Mouse (Mus musculus): Measurements from ENCODE around the gene Ctdspl. TPM values are rescaled to one million over a fixed set of nuclear protein-coding genes. Genes with fewer than 3 reads are reported as not detected.

Ctdspl gene
- polyA plus RNA-seq, 2 experiments from 2014 or later = 1.0 to 1.2 TPM

DNA sequence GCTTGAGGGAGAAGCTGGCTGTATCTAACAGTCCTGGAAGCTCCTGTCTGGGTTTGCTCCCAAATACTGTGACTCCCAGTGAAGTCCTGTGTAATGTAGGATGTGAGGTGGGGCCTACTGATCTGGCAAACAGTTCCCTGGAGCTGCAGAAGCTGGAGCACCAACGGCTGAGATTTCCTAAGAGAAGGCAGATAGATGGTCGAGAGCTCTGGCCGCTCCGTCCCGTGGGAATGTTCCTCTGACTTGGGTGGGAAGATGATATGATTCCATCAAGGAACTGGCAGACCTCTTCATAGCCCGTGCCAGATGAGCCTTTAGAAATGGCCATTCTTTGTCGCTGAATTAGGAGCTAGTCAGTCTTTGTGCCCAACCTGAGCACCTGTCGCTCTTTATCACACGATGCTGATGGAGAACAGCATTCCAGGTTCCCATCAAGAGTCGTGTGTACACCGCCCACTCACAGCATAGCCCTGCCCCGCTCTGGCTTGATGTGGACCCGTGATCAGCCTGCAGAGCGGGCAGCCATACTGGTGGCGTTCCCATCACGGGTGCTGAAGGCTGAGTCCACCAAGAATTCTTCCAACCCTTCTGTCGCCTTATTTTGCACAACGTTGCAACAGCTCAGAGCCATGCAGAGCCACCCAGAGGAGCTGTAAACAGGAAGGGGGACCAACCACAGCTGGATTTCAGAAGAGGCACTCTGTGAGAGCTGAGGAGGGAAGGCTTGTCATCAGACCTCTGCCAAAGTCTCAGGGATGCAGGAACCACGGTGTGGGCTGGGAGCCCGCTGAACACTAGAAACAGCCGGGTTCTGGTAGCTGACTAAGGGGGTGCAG, 65.7 kb downstream of the Ctdspl start:
- no peak for ATAC-seq

DNA sequence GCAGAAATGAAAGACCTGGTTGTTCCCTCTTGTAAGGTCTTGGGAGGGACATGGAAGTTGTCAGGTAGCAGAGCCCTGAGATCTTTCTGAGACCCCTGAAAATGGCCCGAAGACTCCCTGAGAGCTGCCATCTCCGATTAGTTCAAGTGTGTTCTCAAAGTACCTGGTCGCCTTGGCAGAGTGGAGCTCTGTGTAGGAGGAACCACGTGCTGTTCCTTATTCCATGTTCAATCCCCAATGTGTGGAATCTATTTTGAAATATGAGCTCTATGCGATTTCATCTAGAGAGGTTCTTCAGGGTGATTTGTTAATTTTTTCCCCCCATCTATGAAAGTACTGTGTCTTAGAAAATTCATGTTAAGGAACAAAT, 66.3 kb downstream of the Ctdspl start:
- no peak for ATAC-seq

GRCm38 (mm10) chr9:118994524-118995227, 68.4 kb downstream of the Ctdspl start:
- no peak for ATAC-seq

- ATAC-seq = no peak
Measured at GRCm38 (mm10) chr9:118995539-118995938, 69.3 kb downstream of the Ctdspl start.

DNA sequence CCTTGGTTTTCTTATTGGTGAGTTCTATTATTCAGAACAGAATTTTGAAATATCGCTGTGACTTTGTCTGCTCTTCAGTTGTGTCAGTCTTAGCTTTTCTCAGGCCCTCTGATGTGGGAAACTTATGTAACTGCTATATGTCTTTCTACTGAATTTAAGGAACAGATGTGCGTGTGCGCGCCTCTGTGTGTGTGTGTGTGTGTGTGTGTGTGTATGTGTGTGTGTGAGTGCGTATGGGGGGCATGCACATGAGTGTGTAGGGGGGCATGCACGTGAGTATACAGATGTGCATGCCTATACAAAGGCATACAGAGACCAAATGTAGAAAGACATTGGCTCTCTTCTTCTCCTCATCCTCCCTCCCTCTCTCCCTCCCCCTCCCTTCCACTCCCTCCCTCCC, 71.0 kb downstream of the Ctdspl start:
- no peak for ATAC-seq

- no peak for ATAC-seq
Measured at GRCm38 (mm10) chr9:119000196-119000595, 73.9 kb downstream of the Ctdspl start.

DNA sequence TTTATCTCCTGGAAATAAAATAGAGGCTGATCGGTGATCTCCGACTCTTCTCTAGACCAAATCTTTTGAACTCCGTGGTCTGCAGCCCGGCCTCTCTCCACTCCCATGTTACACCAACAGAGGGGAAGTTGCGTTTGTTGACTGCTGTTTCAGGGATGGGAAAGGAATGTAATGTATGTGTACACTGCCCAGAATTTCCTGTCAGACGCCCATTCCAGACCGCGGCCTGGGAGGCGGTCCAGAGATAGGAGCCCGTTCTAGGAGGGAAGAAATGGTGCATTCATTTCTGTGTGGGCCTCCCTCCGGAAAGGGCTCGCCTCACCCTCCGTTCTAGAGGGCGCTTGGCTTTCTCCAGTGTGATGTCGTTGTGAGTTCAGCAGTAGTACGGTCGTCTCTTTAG, 76.0 kb downstream of the Ctdspl start:
- no peak for ATAC-seq

DNA sequence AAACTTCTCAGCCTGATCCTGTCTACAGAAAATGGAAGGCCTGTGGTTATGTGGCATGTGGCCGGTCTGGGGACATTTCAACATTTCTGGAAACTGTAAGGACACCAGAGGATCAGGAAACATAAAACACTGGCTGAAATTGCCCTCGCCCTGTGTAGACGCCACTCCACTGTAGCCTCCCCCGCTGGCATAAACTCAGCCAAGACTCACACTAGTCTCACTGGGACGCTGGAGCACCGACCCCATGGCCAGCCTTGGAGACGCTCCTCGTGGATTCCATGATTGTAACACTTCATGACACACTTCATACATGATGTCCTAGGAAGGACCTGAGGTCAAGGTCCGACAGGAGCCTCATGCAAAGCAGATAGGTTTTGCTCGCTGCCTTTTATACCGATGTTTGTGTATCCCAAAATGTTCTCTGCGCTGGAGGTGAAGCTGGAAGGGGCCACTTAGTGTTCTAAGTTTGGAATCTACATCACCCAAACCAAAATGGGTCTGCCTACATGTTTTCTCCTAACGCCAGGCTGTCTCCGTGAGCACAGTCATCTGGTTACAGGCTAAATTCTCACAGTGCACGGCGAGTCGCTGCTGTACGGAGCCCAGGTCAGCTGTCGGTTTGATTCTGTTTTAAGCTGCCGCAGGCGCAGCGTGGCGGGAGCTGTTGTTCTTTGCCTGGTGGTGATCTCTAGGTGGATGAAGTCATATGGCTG, 77.9 kb downstream of the Ctdspl start:
- no peak for ATAC-seq

DNA sequence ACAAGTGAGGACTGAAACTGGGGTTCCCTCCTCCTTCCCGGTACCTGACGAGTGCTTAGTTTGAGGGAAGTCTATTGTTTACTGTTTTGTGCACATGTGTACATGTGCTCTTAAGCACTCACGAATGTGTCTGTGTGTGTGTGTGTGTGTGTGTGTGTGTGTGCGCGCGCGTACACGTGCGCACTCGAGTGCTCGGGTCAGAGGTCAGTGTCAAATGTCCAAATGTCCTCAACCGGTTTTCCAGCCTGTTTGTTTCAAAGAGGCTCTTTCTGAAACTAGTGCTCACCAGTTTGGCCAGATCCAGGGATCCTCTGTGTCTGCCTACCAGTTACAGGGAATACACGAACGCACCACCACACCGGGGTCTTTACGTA, 78.4 kb downstream of the Ctdspl start:
- ATAC-seq = no peak

DNA sequence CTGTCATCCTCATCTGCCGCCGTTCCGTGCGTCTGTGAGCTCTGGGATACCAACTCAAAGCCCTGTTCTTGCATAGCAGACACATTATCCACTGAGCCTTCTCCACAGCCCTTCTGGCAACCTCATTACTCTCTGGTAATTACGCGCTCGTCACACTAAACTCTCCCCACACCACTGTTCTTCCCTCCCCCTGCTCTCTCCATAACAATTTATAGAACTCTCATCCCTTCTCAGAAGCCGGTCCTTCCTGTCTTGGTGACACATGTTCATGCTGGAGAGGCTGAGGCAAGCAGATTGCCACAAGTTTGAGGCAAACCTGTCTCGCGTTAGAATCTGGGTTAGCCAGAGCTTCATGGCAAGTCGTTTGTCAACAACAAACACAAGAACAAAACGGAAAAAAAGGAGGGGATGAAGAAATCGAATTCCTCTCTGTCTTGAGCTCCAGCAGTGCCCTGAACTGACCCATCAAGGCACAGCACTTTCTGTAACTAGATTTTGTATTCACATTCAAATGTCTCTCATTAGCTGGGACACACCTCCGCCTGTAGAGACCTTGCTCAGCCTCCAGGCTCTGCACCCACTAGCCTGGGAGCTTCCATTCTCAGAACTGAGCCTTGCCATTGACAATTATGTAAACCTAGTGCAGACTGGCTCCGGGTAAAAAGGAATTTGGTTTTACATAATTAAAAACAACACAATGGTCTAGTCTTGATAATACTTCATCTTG, 79.2 kb downstream of the Ctdspl start:
- ATAC-seq = no peak

DNA sequence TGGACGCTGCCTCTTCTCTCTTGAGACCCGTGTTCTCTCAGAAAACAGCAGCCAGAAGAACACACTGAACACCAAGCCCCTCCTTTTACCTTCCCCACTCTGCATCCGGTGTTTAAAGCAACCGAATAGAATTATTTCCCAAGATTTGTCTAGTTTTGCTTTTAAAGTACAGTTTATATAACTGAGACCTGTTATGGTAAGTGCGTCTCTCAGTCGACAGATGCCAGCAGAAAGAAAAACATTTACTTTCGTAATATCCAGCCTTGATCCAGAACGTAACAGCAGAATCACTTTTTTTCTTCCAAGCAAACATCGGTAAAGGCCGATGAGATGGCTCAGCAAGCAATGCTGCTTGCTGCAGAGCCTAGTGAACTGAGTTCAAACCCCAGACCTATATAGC, 81.0 kb downstream of the Ctdspl start:
- ATAC-seq = no peak

DNA sequence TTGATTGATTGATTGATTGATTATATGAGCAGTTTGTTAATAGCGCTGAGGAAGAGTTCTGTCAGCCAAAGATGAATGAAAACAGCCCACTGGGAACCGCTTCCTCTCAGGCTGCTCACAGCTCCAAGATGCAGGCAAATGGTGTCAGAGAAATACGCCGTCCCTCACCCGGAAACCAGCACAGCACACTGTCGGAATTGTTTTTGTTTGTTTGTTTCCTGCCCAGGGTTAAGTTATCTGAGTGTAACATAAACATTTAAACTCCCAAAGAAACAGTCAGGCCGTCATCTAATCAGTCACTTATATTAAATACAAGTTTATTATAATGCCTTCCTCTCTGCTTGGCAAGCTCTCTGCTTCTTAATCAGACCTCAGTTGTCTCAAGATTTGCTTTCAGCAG, 82.6 kb downstream of the Ctdspl start:
- ATAC-seq = no peak

DNA sequence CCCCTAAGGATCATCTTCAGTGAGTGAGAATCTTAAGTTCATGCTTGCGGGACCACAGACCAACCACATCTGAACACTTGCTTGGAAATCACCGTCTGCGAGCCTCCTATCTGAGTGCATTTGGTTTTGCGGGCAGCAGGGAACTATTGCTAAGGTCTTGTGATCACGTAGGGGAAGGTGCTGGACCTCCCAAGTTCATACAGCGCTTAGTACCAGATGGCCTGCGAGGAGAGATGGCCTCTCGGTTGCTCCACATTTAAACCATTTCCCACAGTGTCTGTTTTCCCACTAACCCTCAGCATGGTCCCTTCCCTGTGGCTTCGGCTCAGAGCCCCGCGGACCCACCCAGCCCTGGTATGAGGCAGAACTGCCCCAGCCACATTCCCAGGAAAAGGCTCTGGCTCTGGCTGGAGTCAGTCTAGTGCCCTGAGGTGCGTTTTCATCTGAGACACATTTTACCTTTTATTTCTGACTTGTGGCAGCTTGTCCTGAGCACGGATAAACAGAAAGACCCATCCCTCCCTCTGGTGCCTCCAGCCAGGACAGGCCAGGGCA, 84.0 kb downstream of the Ctdspl start:
- ATAC-seq = no peak

GRCm38 (mm10) chr9:119016785-119017507, 90.7 kb downstream of the Ctdspl start:
- no peak for ATAC-seq

- no peak for ATAC-seq
Measured at GRCm38 (mm10) chr9:119021731-119022130, 95.5 kb downstream of the Ctdspl start.

DNA sequence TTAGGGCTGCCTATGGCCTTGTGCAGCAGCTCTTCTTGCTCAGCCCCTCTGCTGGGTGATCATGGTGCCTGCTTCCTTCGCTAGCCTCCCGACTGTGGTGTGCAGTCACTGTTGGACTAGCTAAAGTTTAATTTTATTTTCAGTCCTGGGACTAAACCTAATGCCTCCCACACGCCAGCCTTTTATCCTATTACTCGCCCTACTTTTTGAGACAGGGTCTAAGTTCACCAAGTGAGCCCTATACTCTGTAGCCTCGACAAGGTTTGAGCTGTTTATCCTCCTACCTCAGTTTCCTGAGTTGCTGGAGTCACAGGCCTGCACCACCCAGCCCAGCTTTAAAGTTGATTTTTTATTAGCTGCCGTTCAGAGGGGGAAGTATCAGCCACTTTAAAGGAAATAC, 99.0 kb downstream of the Ctdspl start:
- ATAC-seq = no peak

GRCm38 (mm10) chr9:119025832-119026331, 99.6 kb downstream of the Ctdspl start:
- ATAC-seq = no peak

DNA sequence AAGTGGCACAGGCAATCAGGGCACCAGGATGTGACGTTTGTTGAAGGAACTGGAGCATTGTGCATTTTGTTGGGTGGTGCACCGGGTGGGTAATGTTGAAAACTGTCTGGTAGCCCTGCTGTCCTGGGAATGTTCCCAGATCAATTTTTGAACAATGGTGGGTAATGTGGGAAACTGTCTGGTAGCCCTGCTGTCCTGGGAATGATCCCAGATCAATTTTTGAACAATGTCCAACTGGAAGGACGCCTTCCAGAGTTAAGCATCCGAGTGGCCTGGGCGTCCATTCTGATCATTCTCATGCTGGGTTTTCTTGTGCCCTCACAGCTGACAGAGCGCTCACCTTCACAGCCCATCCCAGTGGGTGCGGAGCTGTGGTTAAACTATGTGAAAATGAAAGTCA, 101.1 kb downstream of the Ctdspl start:
- no peak for ATAC-seq

- ATAC-seq = no peak
Measured at GRCm38 (mm10) chr9:119028226-119029195, 102.3 kb downstream of the Ctdspl start.

- ATAC-seq = no peak
Measured at GRCm38 (mm10) chr9:119029568-119029967, 103.3 kb downstream of the Ctdspl start.
